Mouse (Mus musculus) hindbrain, embryonic 13.5 days (tissue): Measurements from ENCODE around the gene Tapbp. TPM values are rescaled to one million over a fixed set of nuclear protein-coding genes. Genes with fewer than 3 reads are reported as not detected.
"Not testable (repeated sequence)": the region's sequence is repeated elsewhere in the genome, so short reads cannot be mapped to it uniquely, and the experiment has no call there.

Experiments
- ATAC-seq: fragments of 200-750 bp; cut with Nextera tagmentation; 2 replicates; pipeline ENCODE4 v1.8.0; 2017; ENCODE audit warnings: moderate TSS enrichment; ENCODE audit not compliant: low FRiP score
- H3K27ac ChIP-seq: fragments of 300-500 bp; sonication (generic); 2 replicates; pipeline ENCODE4 v1.5.1; 2015; ENCODE audit warnings: inconsistent platforms, mild to moderate bottlenecking, moderate library complexity
- H3K27me3 ChIP-seq: fragments of 300-500 bp; sonication (generic); 2 replicates; pipeline ENCODE4 v1.6.1; 2015; ENCODE audit warnings: mild to moderate bottlenecking, inconsistent platforms
- H3K36me3 ChIP-seq: fragments of 300-500 bp; sonication (generic); 2 replicates; pipeline ENCODE4 v1.6.1; 2015; ENCODE audit warnings: mild to moderate bottlenecking, inconsistent platforms
- H3K4me1 ChIP-seq: fragments of 300-500 bp; sonication (generic); replicated peaks from 2 replicates; pipeline ENCODE4 v1.6.1; 2015; ENCODE audit warnings: inconsistent platforms
- H3K4me2 ChIP-seq: fragments of 300-500 bp; sonication (generic); 2 replicates; pipeline ENCODE4 v1.6.1; 2015; ENCODE audit warnings: inconsistent platforms, mild to moderate bottlenecking, moderate library complexity
- H3K4me3 ChIP-seq: fragments of 300-500 bp; sonication (generic); 2 replicates; pipeline ENCODE4 v1.5.1; 2015; ENCODE audit warnings: mild to moderate bottlenecking, inconsistent platforms
- H3K9ac ChIP-seq: fragments of 300-500 bp; sonication (generic); 2 replicates; pipeline ENCODE4 v1.6.1; 2015; ENCODE audit warnings: mild to moderate bottlenecking, inconsistent platforms
- H3K9me3 ChIP-seq: fragments of 300-500 bp; sonication (generic); 2 replicates; pipeline ENCODE4 v1.6.1; 2016; ENCODE audit warnings: inconsistent platforms
- WGBS: fragments of 180-500 bp; shearing (Covaris S2); methylation state at CpG from one replicate; pipeline ENCODE4 v1.1.7; 2015; 5-methylcytosine and 5-hydroxymethylcytosine counted together
- polyA plus RNA-seq: library from polyadenylated mRNA; unstranded; fragments of >200 nt; fragmentation: Nextera tagmentation; extraction: Ambion mirVana; gene quantifications from 2 replicates; pipeline ENCODE4 v1.2.1, GENCODE M21; 2015

The Tapbp gene
- polyA plus RNA-seq, 1 experiment from 2014 or later: 29.2 TPM

DNA sequence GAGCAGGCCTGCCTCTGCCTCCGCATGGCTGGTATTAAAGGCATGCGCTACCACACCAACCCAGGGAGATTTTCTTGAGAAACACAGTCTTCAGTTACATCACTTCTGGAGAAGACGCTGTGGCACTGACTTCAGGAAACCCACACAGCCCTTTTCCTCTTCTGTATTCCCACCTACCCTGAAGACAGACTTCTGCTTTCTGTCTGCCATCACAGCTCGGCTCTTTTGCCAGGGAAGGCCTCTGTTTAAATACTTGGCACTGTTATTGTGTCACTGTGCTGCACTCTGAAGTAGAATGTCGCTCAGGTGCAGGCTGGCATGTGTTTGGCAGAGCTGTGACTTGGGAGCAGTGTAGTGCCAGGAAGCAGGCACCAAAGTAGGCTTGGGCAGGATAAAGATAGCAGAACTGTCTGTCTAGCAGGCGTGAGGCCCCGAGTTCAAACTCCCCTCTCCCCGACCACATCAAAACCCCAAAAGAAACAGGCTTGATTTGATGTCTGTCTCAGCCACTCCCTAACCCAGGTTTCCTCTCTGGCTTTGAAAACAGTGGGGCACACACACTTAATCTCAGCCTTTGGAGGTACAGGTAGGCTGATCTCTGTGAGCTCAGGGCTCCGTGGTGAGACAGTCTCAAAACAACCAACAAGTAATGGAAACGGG, 31.9 kb downstream of the Tapbp start:
- Histone ChIP-seq H3K36me3 (peaks cover 82% of the 10 kb centered on the region), H3K27ac (no peak overlapping the region)
- WGBS: 96% methylated on average over 10 of the region's 10 CpGs

GRCm38 (mm10) chr17:33948090-33948904, 32.6 kb downstream of the Tapbp start:
- H3K36me3 ChIP-seq: peaks cover 83% of the 10 kb centered on the region
- peaks cover 48% of the 10 kb centered on the region for H3K4me1 ChIP-seq
- no peak overlapping the region for H3K9ac ChIP-seq
- WGBS: 92% methylated on average over 22 of the region's 22 CpGs
- H3K4me3 ChIP-seq: no peak overlapping the region
- H3K27ac ChIP-seq: no peak overlapping the region
- H3K27me3 ChIP-seq: no peaks in the 10 kb centered on the region
- ATAC-seq: no peak
- no peak overlapping the region for H3K4me2 ChIP-seq
- H3K9me3 ChIP-seq: no peaks in the 10 kb centered on the region

More for the DNA sequence above, 31.9 kb downstream of the Tapbp start:
- no peak for ATAC-seq
- no peak overlapping the region for H3K4me3 ChIP-seq
- H3K4me2 ChIP-seq: no peak overlapping the region
- no peaks in the 10 kb centered on the region for H3K27me3 ChIP-seq
- H3K4me1 ChIP-seq: peaks cover 41% of the 10 kb centered on the region
- no peaks in the 10 kb centered on the region for H3K9me3 ChIP-seq
- H3K9ac ChIP-seq: peak overlapping the region; percentile 29; the same call in 1 of the 2 replicates

DNA sequence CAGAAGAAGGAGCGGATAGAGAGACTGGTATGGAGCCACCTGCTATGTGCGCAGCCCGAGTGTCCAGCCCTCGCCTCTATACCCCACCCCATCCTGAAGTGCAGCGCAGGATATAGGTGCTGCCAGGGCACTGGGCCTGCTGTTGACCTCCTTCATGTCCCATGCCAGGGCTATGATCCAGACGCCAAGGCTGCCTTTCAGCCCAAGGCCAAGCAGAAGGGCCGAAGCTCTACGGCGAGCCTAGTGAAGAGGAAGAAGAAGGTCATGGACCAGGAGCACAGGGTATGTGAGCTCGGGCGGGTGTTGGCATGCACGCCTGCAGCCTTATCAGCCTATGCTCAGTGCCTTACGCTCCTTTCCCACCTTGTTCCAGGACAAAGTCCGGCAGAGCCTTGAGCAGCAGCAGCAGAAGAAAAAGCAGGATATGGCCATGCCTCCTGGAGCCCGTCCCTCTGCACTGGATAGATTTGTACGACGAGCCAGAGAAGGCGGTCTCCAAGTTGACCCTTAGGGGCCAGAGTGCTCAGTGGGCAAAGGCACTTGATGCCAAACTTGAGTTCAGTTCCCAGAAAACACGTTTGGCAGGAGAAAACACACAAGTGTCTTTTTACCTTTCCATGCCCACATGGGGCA, 33.3 kb downstream of the Tapbp start:
- 91% methylated on average over 19 of the region's 19 CpGs for WGBS
- peak overlapping the region; percentile 83; the same call in 1 of the 2 replicates for H3K9ac ChIP-seq
- no peak overlapping the region for H3K27ac ChIP-seq
- no peak for ATAC-seq
- H3K27me3 ChIP-seq: no peaks in the 10 kb centered on the region
- peaks cover 55% of the 10 kb centered on the region for H3K4me1 ChIP-seq
- peaks cover 83% of the 10 kb centered on the region for H3K36me3 ChIP-seq
- H3K9me3 ChIP-seq: no peaks in the 10 kb centered on the region
- no peak overlapping the region for H3K4me3 ChIP-seq
- H3K4me2 ChIP-seq: peak overlapping the region; percentile 93

DNA sequence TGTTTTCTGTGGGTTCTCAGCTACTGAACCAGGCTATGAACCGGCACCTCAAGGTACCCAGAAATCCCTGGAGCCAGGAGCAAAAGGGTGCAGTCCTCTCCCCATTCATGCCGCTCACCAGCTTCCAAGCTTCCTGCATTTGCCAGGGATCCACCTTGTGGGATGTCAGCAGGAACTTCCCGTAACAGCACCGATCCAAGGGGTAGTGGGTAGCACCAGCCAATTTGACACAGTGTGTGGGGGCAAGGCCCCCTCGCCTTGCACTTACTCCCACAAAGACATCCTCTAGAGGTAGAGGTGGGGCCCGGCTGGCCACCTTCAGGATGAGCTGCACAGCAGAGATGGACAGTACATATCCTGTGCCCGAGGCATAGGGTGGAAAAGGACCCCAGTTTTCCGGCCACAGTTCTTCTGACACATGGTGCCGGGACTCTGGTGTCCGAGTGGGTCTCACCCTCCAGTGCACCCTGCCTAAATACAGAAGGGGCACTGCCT, 34.5 kb downstream of the Tapbp start:
- ATAC-seq: 0 out of 2 replicates have a peak, but pooled peaks have one; percentile 2
- Histone ChIP-seq H3K9ac (peak overlapping the region; percentile 83), H3K36me3 (peaks cover 73% of the 10 kb centered on the region), H3K4me2 (peak overlapping the region; percentile 93), H3K4me3 (peak overlapping the region; percentile 57), H3K27ac (peak overlapping the region; percentile 94), H3K4me1 (peaks cover 64% of the 10 kb centered on the region), H3K9me3 (no peaks in the 10 kb centered on the region), H3K27me3 (no peaks in the 10 kb centered on the region)
- 74% methylated on average over 10 of the region's 10 CpGs for WGBS

GRCm38 (mm10) chr17:33951021-33951946, 35.6 kb downstream of the Tapbp start, which contains the start of gene B3galt4:
B3galt4 (minus strand) TSS chr17:33951488.
- H3K27me3 ChIP-seq: no peaks in the 10 kb centered on the region
- peak within 1 kb of the TSS; percentile 93 for H3K4me2 ChIP-seq
- peaks cover 64% of the 10 kb centered on the region for H3K4me1 ChIP-seq
- H3K36me3 ChIP-seq: peaks cover 64% of the 10 kb centered on the region
- 1% methylated on average over 45 of the region's 45 CpGs for WGBS
- peak within 1 kb of the TSS; percentile 83 for H3K9ac ChIP-seq
- peak within 1 kb of the TSS; percentile 57 for H3K4me3 ChIP-seq
- H3K9me3 ChIP-seq: no peaks in the 10 kb centered on the region
- peak; percentile 75 for ATAC-seq
- H3K27ac ChIP-seq: peak within 1 kb of the TSS; percentile 94

DNA sequence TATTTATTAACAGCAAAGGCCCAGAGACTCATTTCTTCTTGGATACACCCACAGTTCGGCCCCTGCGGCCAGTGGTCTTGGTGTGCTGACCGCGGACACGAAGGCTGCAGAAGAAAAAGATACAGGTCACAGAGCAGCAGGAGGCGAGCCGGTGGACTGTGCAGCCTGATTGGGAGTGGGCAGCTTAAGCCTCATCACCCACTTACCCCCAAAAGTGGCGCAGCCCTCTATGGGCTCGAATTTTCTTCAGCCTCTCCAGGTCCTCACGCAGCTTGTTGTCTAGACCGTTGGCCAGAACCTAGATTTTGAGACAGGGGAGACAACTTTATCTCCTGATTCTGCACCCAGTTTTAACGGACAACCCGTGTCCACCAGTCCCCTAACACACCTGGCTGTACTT, 36.3 kb downstream of the Tapbp start:
- H3K9me3 ChIP-seq, H3K27me3 ChIP-seq, ATAC-seq: not testable (repeated sequence)
- 74% methylated on average over 13 of the region's 13 CpGs for WGBS
- Histone ChIP-seq H3K9ac (peak overlapping the region; percentile 83), H3K4me2 (peak overlapping the region; percentile 93), H3K36me3 (peaks cover 59% of the 10 kb centered on the region), H3K27ac (peak overlapping the region; percentile 94), H3K4me1 (peaks cover 71% of the 10 kb centered on the region), H3K4me3 (peak overlapping the region; percentile 57)

DNA sequence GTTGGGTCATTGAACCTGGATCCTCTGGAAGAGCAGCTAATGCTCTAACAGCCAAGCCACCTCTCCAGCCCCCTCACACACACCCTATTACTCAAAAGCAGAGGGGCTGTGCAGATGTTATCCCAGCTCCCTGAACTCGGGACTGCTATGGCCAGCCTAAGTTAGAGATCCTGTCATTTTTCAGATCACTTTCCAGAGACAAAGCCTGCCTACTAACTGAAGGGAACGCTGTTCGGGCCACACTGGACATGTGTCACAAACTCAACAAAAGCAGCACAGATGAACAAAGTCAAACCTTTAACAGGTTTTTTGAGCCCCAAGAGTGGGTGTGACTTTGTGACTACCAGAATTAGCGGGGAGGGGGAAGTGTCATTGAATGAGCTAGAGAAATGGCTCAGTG, 37.2 kb downstream of the Tapbp start:
- H3K4me2 ChIP-seq: no peak overlapping the region
- H3K4me1 ChIP-seq: peaks cover 80% of the 10 kb centered on the region
- H3K9ac ChIP-seq: peak overlapping the region; percentile 97; the same call in 1 of the 2 replicates
- ATAC-seq: no peak
- H3K4me3 ChIP-seq: no peak overlapping the region
- H3K36me3 ChIP-seq: peaks cover 54% of the 10 kb centered on the region
- 0 out of 2 replicates have a peak overlapping the region, but pooled peaks have one; percentile 23 for H3K27ac ChIP-seq
- no peaks in the 10 kb centered on the region for H3K9me3 ChIP-seq
- H3K27me3 ChIP-seq: no peaks in the 10 kb centered on the region
- WGBS: 84% methylated on average over 4 of the region's 4 CpGs

GRCm38 (mm10) chr17:33953310-33953709, 37.6 kb downstream of the Tapbp start:
- no peak overlapping the region for H3K4me3 ChIP-seq
- ATAC-seq: no peak
- H3K4me1 ChIP-seq: peaks cover 81% of the 10 kb centered on the region
- H3K36me3 ChIP-seq: peaks cover 54% of the 10 kb centered on the region
- H3K27ac ChIP-seq: no peak overlapping the region
- no peaks in the 10 kb centered on the region for H3K27me3 ChIP-seq
- peak overlapping the region; percentile 97; the same call in 1 of the 2 replicates for H3K9ac ChIP-seq
- no peaks in the 10 kb centered on the region for H3K9me3 ChIP-seq
- 94% methylated on average over 3 of the region's 3 CpGs for WGBS
- peak overlapping the region; percentile 90; the same call in 1 of the 2 replicates for H3K4me2 ChIP-seq

DNA sequence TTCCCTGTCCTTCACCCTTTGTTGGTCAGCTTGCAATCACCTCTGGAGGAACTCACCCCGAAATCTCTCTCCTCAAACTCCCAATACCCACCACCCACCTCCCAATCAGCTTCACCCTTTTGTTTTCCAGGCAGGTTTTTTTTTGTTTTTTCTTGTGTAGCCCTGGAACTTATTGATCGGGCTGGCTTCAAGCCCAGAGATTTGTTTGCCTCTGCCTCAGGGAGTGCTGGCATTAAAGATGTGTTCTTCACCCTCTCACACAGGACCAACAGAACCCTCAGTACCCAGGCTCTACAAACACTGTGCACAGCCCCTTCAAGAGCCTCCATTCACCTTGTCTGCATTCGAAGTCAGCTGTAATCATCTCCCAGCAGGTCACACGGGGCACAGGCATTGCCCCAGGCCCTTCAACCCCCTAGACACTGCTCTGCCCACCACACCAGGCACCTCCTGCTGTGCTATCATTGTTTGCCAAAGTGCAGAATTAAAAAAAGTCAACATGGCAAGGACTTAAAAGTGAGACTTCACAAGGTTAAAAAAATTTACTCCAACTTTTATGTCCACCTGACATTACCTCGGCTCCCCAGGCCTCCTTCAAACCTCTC, 38.4 kb downstream of the Tapbp start:
- peak overlapping the region; percentile 95 for H3K4me3 ChIP-seq
- WGBS: 44% methylated on average over 5 of the region's 5 CpGs
- peaks cover 75% of the 10 kb centered on the region for H3K4me1 ChIP-seq
- H3K27ac ChIP-seq: 0 out of 2 replicates have a peak overlapping the region, but pooled peaks have one; percentile 40
- H3K36me3 ChIP-seq: peaks cover 54% of the 10 kb centered on the region
- peak overlapping the region; percentile 90 for H3K4me2 ChIP-seq
- no peaks in the 10 kb centered on the region for H3K27me3 ChIP-seq
- H3K9me3 ChIP-seq: no peaks in the 10 kb centered on the region
- H3K9ac ChIP-seq: peak overlapping the region; percentile 97
- no peak for ATAC-seq

- H3K27ac ChIP-seq: peak overlapping the region; percentile 93
- H3K9ac ChIP-seq: peak overlapping the region; percentile 97
- 2% methylated on average over 33 of the region's 33 CpGs for WGBS
- H3K36me3 ChIP-seq: peaks cover 54% of the 10 kb centered on the region
- peaks cover 66% of the 10 kb centered on the region for H3K4me1 ChIP-seq
- peak; percentile 44 for ATAC-seq
- H3K27me3 ChIP-seq: no peaks in the 10 kb centered on the region
- peak overlapping the region; percentile 90 for H3K4me2 ChIP-seq
- H3K9me3 ChIP-seq: no peaks in the 10 kb centered on the region
- peak overlapping the region; percentile 95 for H3K4me3 ChIP-seq
Measured at GRCm38 (mm10) chr17:33954646-33955554, 39.2 kb downstream of the Tapbp start.
